Mouse (Mus musculus) embryo, embryonic 10.5 days (tissue): ENCODE measurements at regions not wholly inside any gene's neighbourhood (a gene's known extent, or its start where the extent isn't known, plus 50 kb on each side); places are given as distances from the start of the nearest gene placed in this dataset.
A peak's percentile ranks its signal among the peaks of the same experiment; 100 is the strongest.

Experiments
- DNase-seq: peaks from one replicate; pipeline ENCODE4 v3.0.0-alpha.2; 2015; ENCODE audit warnings: low spot score

DNA sequence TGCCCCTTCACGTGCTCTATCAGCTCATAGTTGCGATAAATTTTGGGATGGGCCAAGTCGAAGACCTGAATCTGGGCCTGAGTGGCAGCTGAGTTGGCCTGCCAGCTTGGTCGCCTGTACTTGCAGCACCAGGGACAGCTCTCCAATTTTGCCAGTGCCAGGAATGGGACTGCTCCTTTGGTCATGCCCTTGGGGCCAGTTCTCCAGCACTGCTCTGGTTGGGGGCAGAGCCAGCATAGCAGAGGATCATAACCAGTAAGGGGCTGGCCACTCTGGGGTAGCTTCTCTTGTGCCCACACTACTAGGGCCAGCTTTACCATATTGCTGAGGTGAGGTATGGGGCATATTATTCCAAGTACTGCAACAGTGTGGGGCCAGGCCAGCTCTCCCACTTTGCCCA is 397.0 kb upstream of the Cadm2 start:
- DNase-seq = peak; percentile 2

- DNase-seq = no peak
Observed at GRCm38 (mm10) chr16:67989671-67990070, 369.0 kb upstream of the Cadm2 start.

DNA sequence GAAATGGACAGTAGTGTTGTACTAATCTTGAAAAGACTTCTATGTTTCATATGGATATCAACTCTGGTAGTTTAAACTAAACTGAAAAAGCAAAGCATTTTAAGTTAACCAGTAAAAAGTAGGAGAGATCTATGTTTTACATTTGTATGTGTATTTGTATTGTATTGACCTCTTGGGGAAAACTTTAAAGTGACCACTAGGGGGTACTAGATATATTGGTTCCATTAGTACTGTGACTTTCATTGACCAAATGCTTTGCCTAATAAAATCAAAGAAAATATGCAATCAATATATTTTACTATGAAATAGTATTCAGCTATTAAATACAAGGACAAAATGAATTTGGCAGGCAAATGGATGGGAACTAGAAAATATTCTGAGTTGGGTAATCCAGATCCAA is 355.9 kb upstream of the Cadm2 start:
- DNase-seq = peak; percentile 3

DNA sequence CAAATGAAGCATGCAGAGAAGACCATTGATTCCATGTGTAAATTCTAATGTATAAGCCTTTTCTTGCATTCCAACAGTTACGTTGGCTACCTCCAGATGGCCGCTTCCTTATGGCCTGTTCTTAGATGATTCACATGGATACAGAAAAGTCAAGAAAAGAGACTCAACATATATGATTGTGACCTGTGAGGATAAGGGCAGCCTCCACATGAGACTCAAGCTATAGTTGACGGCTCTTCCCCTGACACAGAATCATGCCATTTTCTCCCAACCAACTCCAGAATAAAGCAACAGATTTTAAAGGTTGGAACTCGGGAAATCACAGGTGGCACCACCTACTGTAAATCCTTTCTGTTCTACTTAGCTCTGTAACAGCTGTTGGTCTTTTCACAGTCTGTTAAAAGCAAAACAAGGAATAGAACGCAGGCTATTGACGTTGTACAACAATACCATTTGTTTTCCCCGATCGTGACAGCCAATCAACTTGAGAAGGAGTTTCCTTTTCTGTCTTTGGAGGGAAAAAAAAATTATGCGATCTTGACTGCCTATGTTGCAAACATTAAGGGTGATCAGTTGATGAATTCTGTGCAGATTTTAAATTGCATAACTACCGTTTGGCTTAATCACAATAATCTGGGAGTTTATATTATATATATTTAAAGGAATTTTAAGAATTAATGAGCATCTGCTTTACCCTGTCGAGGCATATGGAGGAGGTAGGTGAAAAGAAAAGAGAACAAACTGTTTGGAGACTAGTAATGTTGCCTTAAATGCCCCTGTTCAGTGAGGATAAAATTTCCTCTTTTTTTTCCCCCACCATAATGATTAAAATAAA is 347.8 kb upstream of the Cadm2 start:
- no peak for DNase-seq

DNA sequence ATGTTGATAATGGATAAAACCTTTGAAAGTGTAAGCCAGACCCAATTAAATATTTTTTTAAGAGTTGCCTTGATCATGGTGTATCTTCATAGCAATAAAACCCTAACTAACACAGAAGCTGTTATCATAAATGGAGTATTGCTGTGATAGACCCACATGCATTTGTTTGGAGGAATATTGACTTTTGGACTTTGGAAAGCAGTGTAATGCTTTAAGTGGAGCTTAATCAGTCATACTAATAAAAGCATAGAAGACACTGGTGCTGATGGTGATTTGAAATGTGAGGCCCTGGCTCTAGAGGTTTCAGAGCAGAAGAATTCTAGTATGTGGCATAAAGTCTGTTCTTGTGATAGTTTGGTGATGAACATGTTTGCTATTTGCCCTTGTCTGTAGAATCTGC is 328.4 kb upstream of the Cadm2 start:
- no peak for DNase-seq

DNA sequence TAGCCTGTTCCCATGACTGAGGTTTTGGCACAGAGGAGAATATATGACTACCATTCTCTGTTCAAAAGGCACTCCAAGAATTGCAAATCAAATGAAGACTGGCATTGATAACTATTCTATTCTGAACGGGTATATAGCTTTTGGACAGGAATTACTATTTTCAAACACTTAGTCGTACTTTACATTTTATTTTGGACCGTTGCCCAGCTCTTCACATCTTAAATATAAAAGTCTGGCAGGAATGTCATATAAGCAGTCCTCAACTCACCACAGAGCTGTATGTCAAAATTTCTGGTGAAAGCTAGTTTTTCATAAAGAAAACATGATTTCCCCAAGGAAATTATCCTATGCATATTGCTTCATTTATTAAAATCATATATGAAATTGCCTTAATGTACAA is 323.7 kb upstream of the Cadm2 start:
- DNase-seq = no peak

DNA sequence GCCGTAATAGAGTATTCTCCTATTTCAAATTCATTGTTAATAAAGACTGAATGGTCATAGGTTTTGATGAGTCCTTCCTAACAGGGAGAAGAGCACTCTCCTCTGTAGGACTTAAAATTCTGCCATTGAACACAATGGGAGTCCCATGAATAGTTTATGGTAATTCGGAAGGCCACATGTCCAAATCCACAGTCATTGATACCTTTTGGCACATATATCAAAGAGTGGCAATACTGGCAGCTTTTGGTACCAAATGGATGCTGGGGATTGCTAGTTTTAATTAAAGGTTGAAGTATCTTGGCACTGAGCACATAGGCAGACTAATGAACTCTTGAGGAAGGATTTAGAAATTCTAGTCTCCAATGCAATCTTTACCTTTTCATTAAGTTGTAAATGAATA is 298.5 kb upstream of the Cadm2 start:
- DNase-seq = no peak

DNA sequence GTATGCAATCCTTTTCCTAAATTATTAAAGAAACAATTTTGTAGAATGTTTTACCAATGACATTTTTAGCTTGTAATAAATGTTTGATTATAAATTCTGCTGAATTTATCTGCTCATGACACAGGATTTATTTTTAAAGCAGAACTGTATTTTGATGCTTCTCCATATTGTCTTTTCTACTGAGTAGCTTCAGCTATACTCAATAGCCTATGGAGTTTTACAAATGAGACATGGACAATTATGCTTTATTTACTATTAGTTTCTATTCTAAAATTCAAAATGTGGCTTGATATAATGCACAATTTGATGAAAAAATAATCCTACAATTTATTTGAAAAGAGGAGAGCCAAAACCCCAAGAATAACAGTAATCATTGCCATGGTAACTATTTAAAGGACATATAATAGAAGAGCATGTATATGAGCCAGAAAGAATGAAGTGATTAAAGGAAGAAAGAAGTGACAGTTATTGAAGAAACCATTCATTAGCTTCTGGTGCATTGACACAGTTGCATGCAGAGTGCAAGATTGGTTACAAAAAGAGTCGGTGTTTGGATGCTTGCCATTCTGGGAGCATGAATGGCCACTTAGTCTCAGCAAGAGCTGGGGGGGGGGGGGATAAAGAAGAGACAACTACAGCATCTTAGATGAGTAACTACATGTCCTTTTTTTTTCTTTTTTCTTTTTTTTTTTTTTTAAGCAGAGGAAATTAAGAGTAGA is 250.8 kb upstream of the Cadm2 start:
- no peak for DNase-seq

DNA sequence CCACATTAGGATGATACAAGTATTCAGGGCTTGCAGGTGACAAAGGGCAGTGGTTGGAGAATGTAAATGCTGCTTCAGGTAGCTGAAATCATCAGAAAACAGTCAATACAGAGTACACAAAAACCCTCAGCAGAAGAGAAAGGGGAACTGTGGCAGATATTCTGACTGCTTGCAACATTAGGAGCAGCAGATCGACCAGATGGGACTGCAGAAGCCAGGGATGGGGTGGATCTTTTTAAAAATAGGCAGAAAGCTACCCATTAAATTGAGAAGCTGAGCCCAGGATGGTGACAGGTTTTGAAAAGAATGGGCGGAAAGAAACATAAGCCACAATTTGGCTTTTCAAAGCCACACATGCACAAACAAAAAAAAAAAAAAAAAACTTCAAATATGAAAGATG is 229.5 kb upstream of the Cadm2 start:
- DNase-seq = no peak

DNA sequence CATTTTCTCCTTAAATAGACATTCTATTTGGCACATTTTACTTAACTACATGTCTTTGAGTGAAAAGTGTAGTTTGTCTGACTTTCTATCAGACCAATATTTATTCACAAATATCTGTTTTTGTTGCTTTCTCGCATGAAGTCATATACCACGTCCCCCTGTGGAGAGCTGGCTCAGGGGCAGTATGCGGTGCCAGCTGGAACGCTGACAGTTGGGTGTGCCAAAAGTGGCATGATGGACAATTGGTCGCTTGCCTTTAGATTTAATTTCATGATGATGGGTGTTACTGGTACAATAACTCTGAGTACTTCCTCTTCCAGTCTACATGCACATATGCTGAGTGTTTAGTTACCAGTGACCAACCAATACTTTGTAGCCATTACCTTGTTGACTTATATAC is 223.8 kb upstream of the Cadm2 start:
- DNase-seq = no peak

DNA sequence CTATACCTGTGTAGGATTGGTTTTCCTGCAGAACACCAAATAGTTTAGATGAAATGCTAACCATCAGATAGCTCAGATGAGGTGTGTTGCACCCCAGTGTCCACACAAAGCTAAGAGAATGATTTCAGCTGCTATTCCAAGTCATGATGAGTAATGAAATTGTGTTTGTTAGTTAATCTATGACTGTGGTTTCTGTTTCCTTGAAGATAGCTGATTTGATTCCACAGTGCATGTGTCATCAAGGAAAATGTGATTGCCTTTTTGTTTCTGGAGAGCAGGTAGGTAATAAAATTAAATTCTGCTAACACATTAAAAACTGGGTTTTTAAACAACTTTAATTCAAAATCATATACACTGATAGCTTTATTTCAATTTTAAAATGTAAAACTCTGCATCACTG is 176.5 kb upstream of the Cadm2 start:
- no peak for DNase-seq

- DNase-seq = peak; percentile 63
Observed at GRCm38 (mm10) chr16:67776091-67776490, 155.4 kb upstream of the Cadm2 start.

GRCm38 (mm10) chr16:67769114-67769513 is 148.4 kb upstream of the Cadm2 start:
- peak; percentile 14 for DNase-seq

GRCm38 (mm10) chr16:67735398-67735797 is 114.7 kb upstream of the Cadm2 start:
- no peak for DNase-seq

DNA sequence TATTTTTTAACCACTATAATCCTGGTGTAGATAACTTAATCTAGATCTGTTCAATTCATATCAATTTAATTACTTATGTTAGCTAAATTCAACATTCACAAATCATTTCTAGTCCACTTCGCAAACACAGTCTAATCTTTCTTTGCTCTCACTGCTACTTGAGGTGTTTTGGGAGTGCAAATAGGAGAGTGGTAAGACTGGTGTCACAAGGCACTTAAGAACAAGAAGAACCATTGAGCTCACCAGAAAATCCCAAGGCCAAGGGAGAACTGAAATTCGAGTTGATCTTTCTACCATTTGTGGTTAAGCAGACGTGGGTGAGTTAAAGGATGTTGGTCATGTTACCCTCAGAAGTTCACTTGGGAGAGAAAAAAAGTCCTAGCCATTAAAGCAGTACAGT is 77.9 kb upstream of the Cadm2 start:
- no peak for DNase-seq
